Mouse (Mus musculus) spleen, adult 2 months (tissue): Measurements from ENCODE around the gene Kctd21. TPM values are rescaled to one million over a fixed set of nuclear protein-coding genes. Genes with fewer than 3 reads are reported as not detected.

Source experiments
- DNase-seq, 2 experiments: peaks; one replicate each; pipeline versions ENCODE4 v3.0.0 to v3.0.0-alpha.2; 2012 to 2021; ENCODE audit warnings: low spot score in 2 of 2, low read depth in 1 of 2
- H3K27ac ChIP-seq: fragments of 200-500 bp; 2 replicates; pipeline ENCODE4 v1.5.1; 2012; ENCODE audit warnings: low read length, inconsistent platforms; ENCODE audit not compliant: insufficient read depth
- H3K27me3 ChIP-seq: fragments of 200-500 bp; 2 replicates; pipeline ENCODE4 v1.6.1; 2012; ENCODE audit warnings: mild to moderate bottlenecking, moderate library complexity, low read length, inconsistent platforms; ENCODE audit not compliant: control insufficient read depth, insufficient read depth
- H3K36me3 ChIP-seq: fragments of 200-500 bp; 2 replicates; pipeline ENCODE4 v1.6.1; 2012; ENCODE audit warnings: mild to moderate bottlenecking, low read length, inconsistent platforms; ENCODE audit not compliant: control insufficient read depth, insufficient read depth
- H3K4me1 ChIP-seq: fragments of 200-500 bp; 2 replicates; pipeline ENCODE4 v1.6.1; 2011; ENCODE audit warnings: inconsistent platforms; ENCODE audit not compliant: control insufficient read depth, insufficient read depth, insufficient read length
- H3K4me3 ChIP-seq: fragments of 200-500 bp; 2 replicates; pipeline ENCODE4 v1.5.1; 2011; ENCODE audit warnings: mild to moderate bottlenecking, inconsistent platforms; ENCODE audit not compliant: insufficient read depth, insufficient read length; ENCODE audit errors: extremely low read depth
- CTCF ChIP-seq: fragments of 200-500 bp; IDR thresholded peaks from 2 replicates; pipeline ENCODE4 v1.5.1; 2011; ENCODE audit warnings: mild to moderate bottlenecking, inconsistent platforms; ENCODE audit not compliant: insufficient read depth, insufficient read length, insufficient replicate concordance; ENCODE audit errors: extremely low read depth
- POLR2A ChIP-seq: fragments of 200-500 bp; IDR thresholded peaks from 2 replicates; pipeline ENCODE4 v1.6.1; 2011; ENCODE audit warnings: low read depth, low read length, inconsistent platforms
- WGBS: fragments of 180-500 bp; shearing (Covaris S2); methylation state at CpG from one replicate; pipeline ENCODE4 v1.1.7; 2018; 5-methylcytosine and 5-hydroxymethylcytosine counted together
- polyA plus RNA-seq: library from polyadenylated mRNA; depleted of rRNA; stranded (reverse); fragments of >200 nt; gene quantifications from 2 replicates; pipeline ENCODE4 v1.2.3, GENCODE M21; 2012; rRNA removed

Gene Kctd21
- polyA plus RNA-seq, 1 experiment = 2.8 TPM

GRCm38 (mm10) chr7:97394375-97394774 is 62.2 kb downstream of the Kctd21 start:
- Histone ChIP-seq H3K36me3 (peaks cover 8% of the 10 kb centered on the region; the same call in 1 of the 2 replicates), H3K4me1 (no peaks in the 10 kb centered on the region), H3K27me3 (no peaks in the 10 kb centered on the region), H3K27ac (no peak overlapping the region), H3K4me3 (no peak overlapping the region)
- DNase-seq = no peak
- 82% methylated on average over 2 of the region's 2 CpGs for WGBS
- TF ChIP-seq CTCF (no peak), POLR2A (no peak)

- WGBS = 88% methylated on average over 6 of the region's 6 CpGs
Observed at GRCm38 (mm10) chr7:97398943-97399342, 66.8 kb downstream of the Kctd21 start.

More at GRCm38 (mm10) chr7:97398943-97399342, 66.8 kb downstream of the Kctd21 start:
- no peak overlapping the region for H3K27ac ChIP-seq
- no peak for TF ChIP-seq POLR2A
- no peak for TF ChIP-seq CTCF
- H3K36me3 ChIP-seq = no peaks in the 10 kb centered on the region
- DNase-seq = no peak
- H3K4me3 ChIP-seq = no peak overlapping the region
- H3K4me1 ChIP-seq = peaks cover 6% of the 10 kb centered on the region
- H3K27me3 ChIP-seq = no peaks in the 10 kb centered on the region

Other genes starting within 250 kb of the Kctd21 start
- gene Usp35, start 307 bp upstream of the Kctd21 start, polyA plus RNA-seq = 8.5 and 9.8 TPM in 2 replicates
- 7.4 and 9.0 TPM in 2 replicates for gene Alg8, start 39.3 kb downstream of the Kctd21 start, polyA plus RNA-seq
- gene Ndufc2, start 67.7 kb downstream of the Kctd21 start, polyA plus RNA-seq = 46.4 and 67.0 TPM in 2 replicates
- gene Thrsp, start 85.4 kb downstream of the Kctd21 start, polyA plus RNA-seq = 4.4 and 4.8 TPM in 2 replicates
- gene Kctd14, start 119.0 kb downstream of the Kctd21 start, polyA plus RNA-seq = 5.1 and 6.5 TPM in 2 replicates
- 60.8 and 61.7 TPM in 2 replicates for gene Ints4, start 148.6 kb downstream of the Kctd21 start, polyA plus RNA-seq
- gene Aamdc, start 247.2 kb downstream of the Kctd21 start, polyA plus RNA-seq = 5.0 and 8.7 TPM in 2 replicates
- gene Rsf1, start 247.6 kb downstream of the Kctd21 start, polyA plus RNA-seq = 1.7 and 1.8 TPM in 2 replicates